Mouse (Mus musculus): Measurements from ENCODE around the gene Zfp119b. TPM values are rescaled to one million over a fixed set of nuclear protein-coding genes. Genes with fewer than 3 reads are reported as not detected.
A peak's percentile ranks its signal among the peaks of the same experiment; 100 is the strongest.
"Not testable (repeated sequence)": the region's sequence is repeated elsewhere in the genome, so short reads cannot be mapped to it uniquely, and the experiment has no call there.

Zfp119b gene
- polyA plus RNA-seq, 1 experiment from 2014 or later = 8.5 TPM

DNA sequence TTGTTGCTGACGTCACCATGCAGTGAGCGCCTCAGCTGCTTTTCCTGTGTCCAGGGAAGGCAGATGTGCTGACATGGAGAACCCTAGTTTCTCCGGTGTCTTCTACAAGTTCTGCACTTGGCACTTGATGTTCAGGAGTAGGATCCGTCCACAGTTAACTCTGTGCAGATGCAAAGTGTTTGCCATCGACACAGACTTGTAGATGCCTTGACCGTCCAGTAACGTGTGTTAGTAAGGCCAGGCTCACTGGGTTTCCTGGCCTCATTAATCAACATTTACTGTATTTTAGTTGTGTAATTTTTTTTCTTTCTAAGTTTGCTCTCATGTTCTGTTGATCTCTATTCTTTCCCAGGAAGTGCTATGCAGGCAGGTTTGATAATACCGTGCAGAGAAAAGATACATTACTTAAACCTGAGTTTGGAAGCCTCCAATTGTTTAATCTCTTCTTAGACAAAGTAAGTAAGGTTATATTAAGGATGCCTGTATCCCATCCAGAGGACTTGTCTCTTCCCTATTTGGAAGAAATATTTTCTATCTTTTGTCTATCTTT is 56.8 kb downstream of the Zfp119b start:
- not testable (repeated sequence) for ATAC-seq (replicated peaks; ENCODE audit: low FRiP score); H3K27me3 ChIP-seq (ENCODE audit: control insufficient read depth, insufficient read depth, low read length); DNase-seq (ENCODE audit: low spot score); H3K9ac ChIP-seq (ENCODE audit: low read length); H3K36me3 ChIP-seq (ENCODE audit: control insufficient read depth, insufficient read depth, low read length); H3K9me3 ChIP-seq (ENCODE audit: control insufficient read depth, low read length); H3K27ac ChIP-seq (ENCODE audit: low read depth, low read length); H3K4me1 ChIP-seq (replicated peaks; ENCODE audit: control insufficient read depth, insufficient read depth, low read length)
- Histone ChIP-seq H3K4me3 (ENCODE audit: low read depth, low read length) (peak overlapping the region; percentile 39), H3K4me2 (ENCODE audit: low read depth, low read length, severe bottlenecking) (peak overlapping the region; percentile 51)
- WGBS = 17% methylated on average over 6 of the region's 8 CpGs

Other genes starting within 250 kb of the Zfp119b start
- gene Pot1b, start 236.9 kb downstream of the Zfp119b start, polyA plus RNA-seq (2014; fragmentation: Nextera tagmentation; extraction: Ambion mirVana) = 13.1 and 14.1 TPM in 2 replicates
- gene Adgre4, start 199.5 kb downstream of the Zfp119b start, polyA plus RNA-seq (2014; fragmentation: Nextera tagmentation; extraction: Ambion mirVana) = 0.07 and 0.12 TPM in 2 replicates
- 9.5 and 9.9 TPM in 2 replicates for gene Zfp119a, start 70.6 kb downstream of the Zfp119b start, polyA plus RNA-seq (2014; fragmentation: Nextera tagmentation; extraction: Ambion mirVana)
- gene Zfp959, start 57.4 kb downstream of the Zfp119b start, polyA plus RNA-seq (2014; fragmentation: Nextera tagmentation; extraction: Ambion mirVana) = 14.4 and 14.5 TPM in 2 replicates
- 2.0 and 2.1 TPM in 2 replicates for gene Ebi3, start 3.1 kb upstream of the Zfp119b start, polyA plus RNA-seq (2014; fragmentation: Nextera tagmentation; extraction: Ambion mirVana)
- 27.4 and 28.2 TPM in 2 replicates for gene Yju2, start 9.6 kb upstream of the Zfp119b start, polyA plus RNA-seq (2014; fragmentation: Nextera tagmentation; extraction: Ambion mirVana)
- 65.1 and 77.9 TPM in 2 replicates for gene Shd, start 21.0 kb upstream of the Zfp119b start, polyA plus RNA-seq (2014; fragmentation: Nextera tagmentation; extraction: Ambion mirVana)
- 61.9 and 71.1 TPM in 2 replicates for gene Fsd1, start 37.0 kb upstream of the Zfp119b start, polyA plus RNA-seq (2014; fragmentation: Nextera tagmentation; extraction: Ambion mirVana)
- 5.3 and 6.4 TPM in 2 replicates for gene Stap2, start 56.1 kb upstream of the Zfp119b start, polyA plus RNA-seq (2014; fragmentation: Nextera tagmentation; extraction: Ambion mirVana)
- gene Mpnd, start 56.2 kb upstream of the Zfp119b start, polyA plus RNA-seq (2014; fragmentation: Nextera tagmentation; extraction: Ambion mirVana) = 164 and 191 TPM in 2 replicates
- 129 and 133 TPM in 2 replicates for gene Sh3gl1, start 87.1 kb upstream of the Zfp119b start, polyA plus RNA-seq (2014; fragmentation: Nextera tagmentation; extraction: Ambion mirVana)
- 38.0 and 38.6 TPM in 2 replicates for gene Chaf1a, start 90.9 kb upstream of the Zfp119b start, polyA plus RNA-seq (2014; fragmentation: Nextera tagmentation; extraction: Ambion mirVana)
- 39.0 and 43.2 TPM in 2 replicates for gene Ubxn6, start 125.5 kb upstream of the Zfp119b start, polyA plus RNA-seq (2014; fragmentation: Nextera tagmentation; extraction: Ambion mirVana)
- gene Hdgfl2, start 130.1 kb upstream of the Zfp119b start, polyA plus RNA-seq (2014; fragmentation: Nextera tagmentation; extraction: Ambion mirVana) = 150 and 152 TPM in 2 replicates
- 0.07 TPM in 2 replicates for gene Plin4, start 160.3 kb upstream of the Zfp119b start, polyA plus RNA-seq (2014; fragmentation: Nextera tagmentation; extraction: Ambion mirVana)
- gene Plin5, start 168.1 kb upstream of the Zfp119b start, polyA plus RNA-seq (2014; fragmentation: Nextera tagmentation; extraction: Ambion mirVana) = 0.21 TPM in 1 of 2 replicates, not detected in the other
- 0.17 and 0.51 TPM in 2 replicates for gene Lrg1, start 172.5 kb upstream of the Zfp119b start, polyA plus RNA-seq (2014; fragmentation: Nextera tagmentation; extraction: Ambion mirVana)
- 1.4 and 2.5 TPM in 2 replicates for gene Sema6b, start 190.8 kb upstream of the Zfp119b start, polyA plus RNA-seq (2014; fragmentation: Nextera tagmentation; extraction: Ambion mirVana)
- 7.7 and 8.4 TPM in 2 replicates for gene Tnfaip8l1, start 213.0 kb upstream of the Zfp119b start, polyA plus RNA-seq (2014; fragmentation: Nextera tagmentation; extraction: Ambion mirVana)
- gene Mydgf, start 234.4 kb upstream of the Zfp119b start, polyA plus RNA-seq (2014; fragmentation: Nextera tagmentation; extraction: Ambion mirVana) = 55.4 and 64.0 TPM in 2 replicates